Mouse (Mus musculus) intestine, postnatal 0 days (tissue): ENCODE measurements at regions not wholly inside any gene's neighbourhood (a gene's known extent, or its start where the extent isn't known, plus 50 kb on each side); places are given as distances from the start of the nearest gene placed in this dataset.
"Not testable (repeated sequence)": the region's sequence is repeated elsewhere in the genome, so short reads cannot be mapped to it uniquely, and the experiment has no call there.

Experiments
- ATAC-seq: fragments of 200-750 bp; cut with Nextera tagmentation; 2 replicates; pipeline ENCODE4 v1.8.0; 2017; ENCODE audit warnings: mild to moderate bottlenecking, moderate TSS enrichment, moderate library complexity
- H3K27ac ChIP-seq: fragments of 300-500 bp; sonication (generic); 2 replicates; pipeline ENCODE4 v1.5.1; 2014; ENCODE audit warnings: mild to moderate bottlenecking, low read depth, low read length, moderate library complexity
- H3K27me3 ChIP-seq: fragments of 300-500 bp; sonication (generic); replicated peaks from 2 replicates; pipeline ENCODE4 v1.6.1; 2014; ENCODE audit warnings: low read length, mixed read lengths; ENCODE audit not compliant: control insufficient read depth, insufficient read depth
- H3K36me3 ChIP-seq: fragments of 300-500 bp; sonication (generic); 2 replicates; pipeline ENCODE4 v1.6.1; 2014; ENCODE audit warnings: mild to moderate bottlenecking, moderate library complexity; ENCODE audit not compliant: control insufficient read depth, insufficient read depth
- H3K4me1 ChIP-seq: fragments of 300-500 bp; sonication (generic); replicated peaks from 2 replicates; pipeline ENCODE4 v1.6.1; 2014; ENCODE audit warnings: antibody characterized with exemption, low read length, mixed read lengths; ENCODE audit not compliant: control insufficient read depth, insufficient read depth
- H3K4me2 ChIP-seq: fragments of 300-500 bp; sonication (generic); replicated peaks from 2 replicates; pipeline ENCODE4 v1.6.1; 2014; ENCODE audit warnings: low read depth, mild to moderate bottlenecking, moderate library complexity
- H3K4me3 ChIP-seq: fragments of 300-500 bp; sonication (generic); 2 replicates; pipeline ENCODE4 v1.5.1; 2014; ENCODE audit warnings: low read depth, low read length
- H3K9ac ChIP-seq: fragments of 300-500 bp; sonication (generic); 2 replicates; pipeline ENCODE4 v1.6.1; 2014; ENCODE audit warnings: mild to moderate bottlenecking, low read depth, low read length
- H3K9me3 ChIP-seq: fragments of 300-500 bp; sonication (generic); 2 replicates; pipeline ENCODE4 v1.6.1; 2016; ENCODE audit warnings: mixed run types; ENCODE audit not compliant: control insufficient read depth
- CTCF ChIP-seq: sonication (generic); IDR thresholded peaks from 2 replicates; pipeline ENCODE4 v1.5.1; 2016; ENCODE audit warnings: low read depth, mild to moderate bottlenecking, control low read depth, antibody characterized with exemption, moderate library complexity
- WGBS: fragments of 180-500 bp; shearing (Covaris S2); extraction: QIAGEN DNeasy Blood & Tissue Kit; methylation state at CpG from one replicate; pipeline ENCODE4 v1.1.7; 2014; 5-methylcytosine and 5-hydroxymethylcytosine counted together

DNA sequence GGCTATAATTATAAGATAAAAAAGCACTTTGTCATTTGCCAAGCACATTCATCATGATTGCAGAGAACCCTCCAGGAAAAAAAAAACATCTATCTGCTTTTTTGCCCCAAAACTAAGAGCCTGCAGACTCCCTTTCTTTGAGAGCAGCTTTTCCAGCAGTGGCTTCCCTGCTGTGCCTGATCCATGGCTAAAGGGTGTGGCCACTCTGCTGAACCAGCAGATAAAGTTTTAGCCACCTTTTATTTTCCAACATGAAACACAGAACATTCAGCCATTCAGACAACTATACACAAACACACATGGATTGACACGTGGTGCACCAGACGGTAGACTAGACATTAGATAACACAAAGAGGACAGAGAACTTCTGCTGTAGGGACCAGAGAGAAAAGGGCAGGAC is 164.9 kb upstream of the Klf6 start:
- WGBS: 23% methylated on average over 2 of the region's 2 CpGs
- no peak for TF ChIP-seq CTCF
- Histone ChIP-seq H3K4me2 (no peak overlapping the region), H3K36me3 (no peaks in the 10 kb centered on the region), H3K9ac (no peak overlapping the region), H3K27ac (no peak overlapping the region), H3K27me3 (no peaks in the 10 kb centered on the region), H3K4me3 (no peak overlapping the region), H3K4me1 (no peaks in the 10 kb centered on the region), H3K9me3 (no peaks in the 10 kb centered on the region)
- ATAC-seq: no peak

DNA sequence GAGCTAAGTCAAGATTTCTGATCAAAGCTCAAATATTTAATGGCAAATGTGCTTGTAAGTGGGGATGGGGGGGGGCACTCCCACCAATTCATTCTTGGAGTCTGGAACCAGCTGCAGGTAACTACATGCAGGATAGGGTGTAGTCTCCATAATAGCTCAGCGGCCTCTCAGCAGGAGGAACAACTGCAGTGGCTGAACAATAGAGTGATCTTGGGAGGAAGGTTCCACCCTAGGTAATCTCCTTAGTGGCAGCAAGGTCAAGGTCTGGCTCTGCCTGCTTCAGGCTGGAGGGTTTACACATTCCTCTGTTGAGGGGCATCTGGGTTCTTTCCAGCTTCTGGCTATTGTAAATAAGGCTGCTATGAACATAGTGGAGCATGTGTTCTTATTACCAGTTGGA is 164.0 kb upstream of the Klf6 start:
- not testable (repeated sequence) for H3K9ac ChIP-seq, H3K4me3 ChIP-seq, H3K4me1 ChIP-seq, H3K27ac ChIP-seq, H3K9me3 ChIP-seq, H3K4me2 ChIP-seq, H3K36me3 ChIP-seq, ATAC-seq, H3K27me3 ChIP-seq
- WGBS: 71% methylated on average over 1 of the region's 1 CpGs

DNA sequence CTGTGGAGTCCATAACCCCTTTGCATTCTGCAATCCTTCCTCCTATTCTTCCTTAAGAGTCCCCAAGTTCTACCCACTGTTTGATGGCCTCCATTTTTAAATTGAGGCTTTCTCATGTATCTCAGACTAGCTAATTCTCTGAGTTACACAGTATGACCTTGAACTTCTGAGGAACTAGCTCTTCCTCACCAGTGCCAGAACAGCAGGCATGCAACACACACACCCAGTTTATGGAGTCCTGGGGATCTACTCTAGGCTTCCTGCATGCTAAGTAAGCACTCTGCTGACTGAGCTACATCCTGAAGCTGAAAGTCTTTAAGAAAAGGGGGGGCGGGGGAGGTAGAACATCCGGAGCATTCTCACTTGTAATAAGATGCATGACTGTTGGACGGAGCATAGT is 159.2 kb upstream of the Klf6 start:
- no peaks in the 10 kb centered on the region for H3K36me3 ChIP-seq
- no peaks in the 10 kb centered on the region for H3K27me3 ChIP-seq
- H3K4me2 ChIP-seq: no peak overlapping the region
- ATAC-seq: no peak
- no peaks in the 10 kb centered on the region for H3K4me1 ChIP-seq
- no peak for TF ChIP-seq CTCF
- no peak overlapping the region for H3K4me3 ChIP-seq
- 84% methylated on average over 3 of the region's 3 CpGs for WGBS
- H3K27ac ChIP-seq: no peak overlapping the region
- H3K9ac ChIP-seq: no peak overlapping the region
- no peaks in the 10 kb centered on the region for H3K9me3 ChIP-seq

DNA sequence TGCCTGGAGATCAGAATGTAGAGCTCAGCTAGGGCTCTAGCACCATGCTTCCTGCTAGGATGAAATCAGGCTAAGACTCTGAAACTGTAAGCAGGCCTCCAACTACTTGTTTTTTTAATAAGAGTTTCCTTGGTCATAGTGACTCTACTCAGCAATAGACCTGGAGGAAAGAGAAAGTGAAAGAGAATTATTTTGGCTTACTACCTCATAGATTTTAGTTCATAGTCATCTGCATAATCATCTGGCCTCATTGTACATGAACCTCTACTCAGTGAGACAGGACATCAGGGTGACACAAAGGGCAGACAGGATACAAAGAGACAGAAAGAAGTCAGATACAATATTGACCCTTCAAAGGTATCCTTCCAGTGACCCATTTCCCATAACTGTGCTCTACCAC is 156.3 kb upstream of the Klf6 start:
- no peak for TF ChIP-seq CTCF
- H3K36me3 ChIP-seq: no peaks in the 10 kb centered on the region
- ATAC-seq: no peak

DNA sequence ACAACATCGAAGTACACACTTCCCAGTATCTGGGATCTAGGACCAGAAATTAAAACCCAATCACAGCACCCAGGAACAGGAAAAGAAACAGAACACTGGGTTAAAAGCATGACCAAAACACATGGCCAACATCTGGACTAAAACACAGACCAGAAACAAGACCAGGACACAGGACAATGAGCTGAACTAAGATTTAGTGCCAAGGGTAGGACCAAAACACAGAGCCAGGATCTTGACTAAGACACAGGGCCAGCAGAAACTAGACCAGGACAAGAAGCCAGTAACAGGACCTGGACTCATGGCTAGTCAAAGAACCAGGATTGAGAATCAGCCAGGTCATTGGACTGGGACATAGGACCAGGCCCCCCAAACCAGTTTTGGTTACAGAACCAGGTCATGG is 149.6 kb upstream of the Klf6 start:
- Histone ChIP-seq H3K4me2 (no peak overlapping the region), H3K27me3 (no peaks in the 10 kb centered on the region), H3K27ac (no peak overlapping the region), H3K9ac (no peak overlapping the region), H3K36me3 (no peaks in the 10 kb centered on the region), H3K4me1 (no peaks in the 10 kb centered on the region), H3K4me3 (no peak overlapping the region), H3K9me3 (no peaks in the 10 kb centered on the region)
- no peak for ATAC-seq
- WGBS: 94% methylated on average over 1 of the region's 1 CpGs
- TF ChIP-seq CTCF: no peak

More for the DNA sequence above, 156.3 kb upstream of the Klf6 start:
- Histone ChIP-seq H3K4me3 (no peak overlapping the region), H3K9ac (no peak overlapping the region), H3K9me3 (no peaks in the 10 kb centered on the region), H3K27ac (no peak overlapping the region), H3K27me3 (no peaks in the 10 kb centered on the region), H3K4me2 (no peak overlapping the region), H3K4me1 (no peaks in the 10 kb centered on the region)

DNA sequence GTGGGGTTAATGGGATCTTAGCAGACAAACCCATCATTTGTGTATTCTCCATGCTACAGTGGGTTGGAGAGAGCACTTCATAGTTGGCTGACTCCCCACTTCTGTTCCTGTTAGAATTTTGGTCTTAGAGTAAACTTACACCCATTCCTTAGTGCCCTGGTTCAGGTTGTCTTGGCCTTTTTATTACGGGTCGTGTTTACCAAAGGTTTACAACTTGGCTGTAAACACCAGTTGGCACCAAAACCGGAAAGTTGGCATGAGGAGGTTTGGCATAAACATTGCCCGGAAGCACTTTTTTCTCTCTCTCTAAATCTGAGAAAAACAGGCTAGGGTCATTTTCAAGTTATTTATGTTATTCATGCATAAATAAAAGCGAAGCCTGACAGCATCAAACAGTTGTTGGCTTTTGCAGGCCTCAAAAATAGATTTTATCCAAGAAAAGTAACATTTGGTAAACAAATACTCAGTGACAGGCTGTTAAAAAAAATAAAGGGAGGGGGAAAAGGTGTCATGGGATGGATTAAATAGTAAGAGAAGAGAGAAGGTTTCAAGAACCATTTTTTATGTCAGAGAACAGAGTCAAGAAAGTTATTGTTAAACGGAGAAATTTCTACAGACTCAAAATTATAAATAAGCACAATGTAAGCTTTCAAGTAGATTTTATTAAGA is 148.0 kb upstream of the Klf6 start:
- TF ChIP-seq CTCF: no peak
- H3K9ac ChIP-seq: no peak overlapping the region
- H3K4me2 ChIP-seq: no peak overlapping the region
- no peaks in the 10 kb centered on the region for H3K9me3 ChIP-seq
- WGBS: 34% methylated on average over 6 of the region's 6 CpGs
- H3K36me3 ChIP-seq: no peaks in the 10 kb centered on the region
- no peaks in the 10 kb centered on the region for H3K4me1 ChIP-seq
- H3K27ac ChIP-seq: no peak overlapping the region
- ATAC-seq: no peak
- H3K4me3 ChIP-seq: no peak overlapping the region
- H3K27me3 ChIP-seq: no peaks in the 10 kb centered on the region

DNA sequence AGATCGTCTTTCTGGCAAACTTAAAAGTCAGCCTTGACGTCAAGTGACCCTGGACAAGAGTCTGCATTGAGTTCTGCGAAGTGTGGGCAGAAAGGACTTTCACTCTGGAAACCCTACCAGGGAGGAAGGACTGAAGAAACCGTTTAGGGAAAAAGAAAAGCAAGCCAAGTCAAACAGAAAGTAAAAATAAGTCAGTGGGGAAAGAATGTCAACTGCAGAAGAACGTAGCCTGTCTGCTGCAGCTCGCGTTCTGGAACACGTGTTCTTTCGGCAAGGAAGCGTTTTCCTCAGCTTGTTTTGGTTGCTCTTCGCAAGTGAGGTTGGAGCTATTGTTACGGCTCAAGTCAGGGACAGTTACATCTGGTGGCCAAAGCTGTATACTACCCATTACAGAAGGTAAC is 147.1 kb upstream of the Klf6 start:
- H3K4me2 ChIP-seq: peak overlapping the region; percentile 28
- peak overlapping the region; percentile 50 for H3K27ac ChIP-seq
- H3K27me3 ChIP-seq: no peaks in the 10 kb centered on the region
- H3K4me1 ChIP-seq: no peaks in the 10 kb centered on the region
- H3K9ac ChIP-seq: no peak overlapping the region; the same call in 1 of the 2 replicates
- no peaks in the 10 kb centered on the region for H3K36me3 ChIP-seq
- no peak for TF ChIP-seq CTCF
- no peaks in the 10 kb centered on the region for H3K9me3 ChIP-seq
- peak overlapping the region; percentile 27 for H3K4me3 ChIP-seq
- no peak for ATAC-seq
- WGBS: 37% methylated on average over 12 of the region's 12 CpGs
